In the genomic region with DNA sequence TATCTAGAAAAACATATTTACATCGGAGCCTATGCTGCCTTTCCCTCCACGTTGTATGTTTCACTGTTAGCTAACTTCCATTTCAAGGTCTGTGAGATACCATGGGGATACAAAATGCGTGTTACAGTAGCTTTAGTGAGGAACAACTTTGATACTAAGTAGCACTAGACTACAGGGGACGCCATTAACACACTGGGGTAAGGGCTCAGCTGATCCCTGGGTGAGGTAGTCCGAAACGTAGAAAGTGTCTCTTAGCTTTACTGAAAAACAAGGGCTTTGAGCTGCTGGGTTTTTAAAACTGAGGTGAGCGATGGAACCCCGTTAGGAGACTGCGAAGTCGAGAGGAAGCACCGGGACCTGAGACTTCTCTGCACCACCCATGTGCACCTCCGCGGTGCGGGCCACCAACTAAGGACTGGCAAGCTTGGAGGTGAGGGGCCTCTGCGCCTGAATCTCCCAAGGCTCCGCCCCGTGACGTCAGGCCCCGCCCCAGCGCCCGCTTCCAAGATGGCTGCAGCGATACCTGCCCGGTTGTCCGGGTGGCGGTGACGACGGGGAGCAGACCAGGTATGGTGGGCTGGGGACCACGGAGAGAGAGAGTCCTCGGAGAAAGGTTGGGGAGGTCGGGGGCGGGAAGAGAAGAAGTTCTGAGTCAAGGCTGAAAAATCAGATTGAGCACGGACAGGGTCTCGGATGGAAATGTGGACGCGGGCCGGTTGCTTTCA, we compare ENCODE assay signal across 8 mouse cellular contexts. TPM values are rescaled to one million over a fixed set of nuclear protein-coding genes. Genes with fewer than 3 reads are reported as not detected.
DNase-seq lines count a peak whose midpoint lies in the region; ATAC-seq and TF ChIP-seq lines count a peak whose summit lies in the region.

TSS of gene B4galt3 (plus strand) at position 481 of the 725 bp plus-strand sequence.

- no peaks in the 10 kb centered on the region for H3K9me3 ChIP-seq in hindbrain, embryonic 12.5 days (replicated peaks)
- H3K9me3 ChIP-seq in lung, postnatal 0 days (ENCODE audit: low read length) = no peaks in the 10 kb centered on the region

- peaks cover 31% of the 10 kb centered on the region for H3K36me3 ChIP-seq in hindbrain, embryonic 12.5 days
- peaks cover 15% of the 10 kb centered on the region; the same call in 1 of the 2 replicates for H3K36me3 ChIP-seq in lung, postnatal 0 days (ENCODE audit: insufficient read depth, low read length)

- DNase-seq in Muller cell, postnatal 12 days (ENCODE audit: inconsistent ontology term) = peak; percentile 92
- peak; percentile 99 for DNase-seq in cerebellum, postnatal 10 days
- DNase-seq in frontal cortex, postnatal 14 days (ENCODE audit: low spot score in 2 of 2) = peak; percentile 84 to 94
- peak; percentile 95 to 96 for DNase-seq in layer of hippocampus, postnatal 10 days (ENCODE audit: low spot score in 2 of 2)
- DNase-seq in lung, postnatal 0 days (ENCODE audit: low spot score) = peak; percentile 93
- peak; percentile 94 for DNase-seq in ovary, postnatal 10 days (ENCODE audit: low spot score)
- peak; percentile 95 for DNase-seq in thymus, postnatal 0 days (ENCODE audit: low spot score)

- H3K4me2 ChIP-seq in hindbrain, embryonic 12.5 days (replicated peaks) = peak within 1 kb of the TSS; percentile 96
- H3K4me2 ChIP-seq in lung, postnatal 0 days (replicated peaks; ENCODE audit: low read depth, low read length) = peak within 1 kb of the TSS; percentile 87

- 0 out of 2 replicates have a peak, but pooled peaks have one; percentile 18 for TF ChIP-seq EP300 in lung, postnatal 0 days (IDR thresholded peaks at IDR 0.05)

- TF ChIP-seq CTCF in lung, postnatal 0 days (IDR thresholded peaks at IDR 0.05) = no peak; the same call in 1 of the 2 replicates

- H3K27me3 ChIP-seq in hindbrain, embryonic 12.5 days = no peaks in the 10 kb centered on the region
- no peaks in the 10 kb centered on the region for H3K27me3 ChIP-seq in lung, postnatal 0 days (replicated peaks; ENCODE audit: insufficient read depth, low read length)

- WGBS in hindbrain, embryonic 12.5 days = 3% methylated on average over 36 of the region's 36 CpGs
- WGBS in lung, postnatal 0 days = 4% methylated on average over 36 of the region's 36 CpGs

- peak within 1 kb of the TSS; percentile 87 for H3K9ac ChIP-seq in hindbrain, embryonic 12.5 days
- H3K9ac ChIP-seq in lung, postnatal 0 days (replicated peaks; ENCODE audit: low read depth) = peak within 1 kb of the TSS; percentile 71

- ATAC-seq in hindbrain, embryonic 12.5 days (ENCODE audit: low FRiP score) = peak; percentile 95
- peak; percentile 94 for ATAC-seq in lung, postnatal 0 days

- H3K27ac ChIP-seq in hindbrain, embryonic 12.5 days = peak within 1 kb of the TSS; percentile 60
- H3K27ac ChIP-seq in lung, postnatal 0 days (ENCODE audit: low read length) = peak within 1 kb of the TSS; percentile 91

- H3K4me3 ChIP-seq in hindbrain, embryonic 12.5 days = peak within 1 kb of the TSS; percentile 74
- H3K4me3 ChIP-seq in lung, postnatal 0 days (ENCODE audit: low read depth, low read length) = peak within 1 kb of the TSS; percentile 84

- H3K4me1 ChIP-seq in hindbrain, embryonic 12.5 days = peaks cover 14% of the 10 kb centered on the region
- H3K4me1 ChIP-seq in lung, postnatal 0 days (ENCODE audit: insufficient read depth, low read depth, low read length) = peaks cover 7% of the 10 kb centered on the region; the same call in 1 of the 2 replicates

RNA-seq across cellular contexts. Expression of gene B4galt3, which starts in this region (rescaled TPM):
- polyA plus RNA-seq in hindbrain, embryonic 12.5 days (2016; fragmentation: Nextera tagmentation; extraction: Ambion mirVana) = 83.6 and 85.6 TPM in 2 replicates
- total RNA-seq in layer of hippocampus, postnatal 10 days (2021) = 10 to 100 TPM; 65.4 to 67.1 TPM
- polyA plus RNA-seq in lung, postnatal 0 days (2015; fragmentation: Nextera tagmentation; extraction: Ambion mirVana) = 68.4 and 77.0 TPM in 2 replicates
- polyA plus RNA-seq in thymus, postnatal 0 days (2015; fragmentation: Nextera tagmentation; extraction: Ambion mirVana) = 43.9 and 50.6 TPM in 2 replicates

Comparison
In these comparisons a context has a peak if more than half of its experiments do, and no peak if none do; other contexts are left out.
1. Peak in every context shown above with its lines: DNase-seq, ATAC-seq, H3K4me3 ChIP-seq and H3K27ac ChIP-seq.